Mouse (Mus musculus): ENCODE data around the gene Tesk1. TPM values are rescaled to one million over a fixed set of nuclear protein-coding genes. Genes with fewer than 3 reads are reported as not detected.

Gene Tesk1
- polyA plus RNA-seq, 1 experiment from 2014 or later = 8.6 TPM

GRCm38 (mm10) chr4:43456470-43456869 is 14.7 kb downstream of the Tesk1 start:
- no peaks in the 10 kb centered on the region for H3K36me3 ChIP-seq (ENCODE audit: control insufficient read depth, insufficient read depth)
- H3K9me3 ChIP-seq (ENCODE audit: control insufficient read depth, low read length) = no peaks in the 10 kb centered on the region
- 32% methylated on average over 4 of the region's 4 CpGs for WGBS
- H3K9ac ChIP-seq (replicated peaks; ENCODE audit: low read depth, low read length) = no peak overlapping the region
- no peak overlapping the region for H3K4me3 ChIP-seq (replicated peaks; ENCODE audit: low read length)
- no peak overlapping the region for H3K4me2 ChIP-seq (ENCODE audit: low read length)
- H3K27ac ChIP-seq (ENCODE audit: low read length) = no peak overlapping the region
- peaks cover 9% of the 10 kb centered on the region for H3K4me1 ChIP-seq (replicated peaks; ENCODE audit: control insufficient read depth, insufficient read depth, low read length)
- peaks cover 8% of the 10 kb centered on the region; the same call in 1 of the 2 replicates for H3K27me3 ChIP-seq (replicated peaks; ENCODE audit: control insufficient read depth, insufficient read depth, low read length)
- no peak for ATAC-seq

- peaks cover 9% of the 10 kb centered on the region for H3K4me1 ChIP-seq (replicated peaks; ENCODE audit: control insufficient read depth, insufficient read depth, low read length)
- H3K4me3 ChIP-seq (replicated peaks; ENCODE audit: low read length) = no peak overlapping the region
- no peaks in the 10 kb centered on the region for H3K36me3 ChIP-seq (ENCODE audit: control insufficient read depth, insufficient read depth)
- H3K27ac ChIP-seq (ENCODE audit: low read length) = no peak overlapping the region
- 25% methylated on average over 8 of the region's 8 CpGs for WGBS
- no peak for ATAC-seq
- H3K27me3 ChIP-seq (replicated peaks; ENCODE audit: control insufficient read depth, insufficient read depth, low read length) = peaks cover 8% of the 10 kb centered on the region; the same call in 1 of the 2 replicates
- H3K9me3 ChIP-seq (ENCODE audit: control insufficient read depth, low read length) = no peaks in the 10 kb centered on the region
- no peak overlapping the region for H3K4me2 ChIP-seq (ENCODE audit: low read length)
- H3K9ac ChIP-seq (replicated peaks; ENCODE audit: low read depth, low read length) = no peak overlapping the region
Measured at GRCm38 (mm10) chr4:43457124-43457523, 15.4 kb downstream of the Tesk1 start.

GRCm38 (mm10) chr4:43463102-43463501 is 21.4 kb downstream of the Tesk1 start:
- no peaks in the 10 kb centered on the region for H3K9me3 ChIP-seq (ENCODE audit: control insufficient read depth, low read length)
- no peaks in the 10 kb centered on the region for H3K36me3 ChIP-seq (ENCODE audit: control insufficient read depth, insufficient read depth)
- no peak overlapping the region for H3K27ac ChIP-seq (ENCODE audit: low read length)
- H3K9ac ChIP-seq (replicated peaks; ENCODE audit: low read depth, low read length) = no peak overlapping the region
- H3K4me1 ChIP-seq (replicated peaks; ENCODE audit: control insufficient read depth, insufficient read depth, low read length) = no peaks in the 10 kb centered on the region
- H3K27me3 ChIP-seq (replicated peaks; ENCODE audit: control insufficient read depth, insufficient read depth, low read length) = no peaks in the 10 kb centered on the region
- no peak overlapping the region for H3K4me2 ChIP-seq (ENCODE audit: low read length)
- 90% methylated on average over 5 of the region's 5 CpGs for WGBS
- no peak for ATAC-seq
- no peak overlapping the region for H3K4me3 ChIP-seq (replicated peaks; ENCODE audit: low read length)

- Histone ChIP-seq H3K4me2 (ENCODE audit: low read length) (no peak overlapping the region), H3K4me3 (replicated peaks; ENCODE audit: low read length) (no peak overlapping the region), H3K36me3 (ENCODE audit: control insufficient read depth, insufficient read depth) (no peaks in the 10 kb centered on the region), H3K9ac (replicated peaks; ENCODE audit: low read depth, low read length) (no peak overlapping the region), H3K27ac (ENCODE audit: low read length) (no peak overlapping the region), H3K9me3 (ENCODE audit: control insufficient read depth, low read length) (no peaks in the 10 kb centered on the region), H3K4me1 (replicated peaks; ENCODE audit: control insufficient read depth, insufficient read depth, low read length) (no peaks in the 10 kb centered on the region), H3K27me3 (replicated peaks; ENCODE audit: control insufficient read depth, insufficient read depth, low read length) (no peaks in the 10 kb centered on the region)
- no peak for ATAC-seq
- WGBS = 86% methylated on average over 6 of the region's 6 CpGs
Measured at GRCm38 (mm10) chr4:43465935-43466334, 24.2 kb downstream of the Tesk1 start.

DNA sequence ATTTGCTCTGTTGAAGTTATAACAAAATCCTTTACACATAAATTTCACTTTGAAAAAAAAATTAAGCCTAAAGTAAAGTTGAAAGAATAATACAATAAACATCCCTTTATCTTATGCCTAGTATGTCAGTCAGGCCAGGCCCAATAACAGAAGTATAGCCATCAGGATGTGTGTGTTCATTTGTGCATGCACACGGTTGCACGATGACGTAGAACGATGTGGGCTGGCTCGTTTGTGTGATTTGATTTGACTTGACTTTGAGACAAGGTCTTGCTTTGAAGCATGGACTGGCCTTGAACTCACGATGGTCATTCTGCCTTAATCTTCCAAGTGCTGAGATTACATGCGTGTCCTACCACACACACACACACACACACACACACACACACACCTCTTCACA is 25.1 kb downstream of the Tesk1 start:
- Histone ChIP-seq H3K4me3 (replicated peaks; ENCODE audit: low read length) (no peak overlapping the region), H3K27me3 (replicated peaks; ENCODE audit: control insufficient read depth, insufficient read depth, low read length) (no peaks in the 10 kb centered on the region), H3K9ac (replicated peaks; ENCODE audit: low read depth, low read length) (no peak overlapping the region), H3K4me1 (replicated peaks; ENCODE audit: control insufficient read depth, insufficient read depth, low read length) (no peaks in the 10 kb centered on the region), H3K36me3 (ENCODE audit: control insufficient read depth, insufficient read depth) (no peaks in the 10 kb centered on the region), H3K27ac (ENCODE audit: low read length) (no peak overlapping the region), H3K9me3 (ENCODE audit: control insufficient read depth, low read length) (no peaks in the 10 kb centered on the region), H3K4me2 (ENCODE audit: low read length) (no peak overlapping the region)
- no peak for ATAC-seq
- WGBS = 88% methylated on average over 7 of the region's 7 CpGs

DNA sequence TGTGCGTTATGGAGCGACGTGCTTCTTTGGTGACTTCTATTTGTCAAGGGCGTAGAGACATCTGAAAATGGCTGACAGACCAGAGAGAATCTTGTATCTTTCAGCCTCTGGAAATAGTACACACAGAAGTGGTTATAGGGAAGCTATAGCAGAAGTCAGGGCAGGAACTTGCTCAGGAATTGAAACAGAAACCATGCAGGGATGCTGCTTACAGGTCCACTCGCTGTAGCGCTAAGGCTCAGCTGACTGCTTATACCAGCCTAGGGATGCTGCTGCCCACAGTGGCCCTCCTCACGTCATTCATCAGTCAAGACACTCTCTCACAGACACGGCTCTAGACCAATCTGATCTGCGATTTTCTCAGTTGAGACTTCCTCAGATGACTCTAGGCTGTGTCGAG is 28.6 kb downstream of the Tesk1 start:
- Histone ChIP-seq H3K36me3 (ENCODE audit: control insufficient read depth, insufficient read depth) (no peaks in the 10 kb centered on the region), H3K9ac (replicated peaks; ENCODE audit: low read depth, low read length) (no peak overlapping the region), H3K4me2 (ENCODE audit: low read length) (no peak overlapping the region), H3K9me3 (ENCODE audit: control insufficient read depth, low read length) (no peaks in the 10 kb centered on the region), H3K27ac (ENCODE audit: low read length) (no peak overlapping the region), H3K27me3 (replicated peaks; ENCODE audit: control insufficient read depth, insufficient read depth, low read length) (no peaks in the 10 kb centered on the region), H3K4me3 (replicated peaks; ENCODE audit: low read length) (no peak overlapping the region), H3K4me1 (replicated peaks; ENCODE audit: control insufficient read depth, insufficient read depth, low read length) (no peaks in the 10 kb centered on the region)
- no peak for ATAC-seq
- 95% methylated on average over 10 of the region's 10 CpGs for WGBS

DNA sequence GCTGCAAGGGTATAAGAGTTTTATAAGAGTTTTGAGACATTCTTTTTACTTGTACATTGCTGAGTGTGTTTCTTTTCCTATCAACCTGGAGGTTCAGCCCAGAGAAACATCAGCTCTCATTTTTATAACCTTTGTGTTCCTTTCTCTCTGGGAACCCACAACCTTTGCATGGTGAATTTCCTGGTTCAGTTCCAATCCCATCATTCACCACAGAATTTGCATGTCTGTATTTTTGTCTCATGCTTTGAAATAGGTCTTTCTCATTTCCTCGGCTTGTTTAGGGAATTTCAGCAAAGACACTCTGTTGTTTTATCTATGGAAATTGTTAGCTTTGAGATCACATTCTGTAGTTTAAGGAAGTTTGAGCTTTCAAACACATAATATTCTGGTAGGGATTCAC is 31.9 kb downstream of the Tesk1 start:
- Histone ChIP-seq H3K27ac (ENCODE audit: low read length) (no peak overlapping the region), H3K9ac (replicated peaks; ENCODE audit: low read depth, low read length) (no peak overlapping the region), H3K9me3 (ENCODE audit: control insufficient read depth, low read length) (no peaks in the 10 kb centered on the region), H3K4me2 (ENCODE audit: low read length) (no peak overlapping the region), H3K4me1 (replicated peaks; ENCODE audit: control insufficient read depth, insufficient read depth, low read length) (no peaks in the 10 kb centered on the region; the same call in 1 of the 2 replicates), H3K36me3 (ENCODE audit: control insufficient read depth, insufficient read depth) (no peaks in the 10 kb centered on the region), H3K27me3 (replicated peaks; ENCODE audit: control insufficient read depth, insufficient read depth, low read length) (no peaks in the 10 kb centered on the region), H3K4me3 (replicated peaks; ENCODE audit: low read length) (no peak overlapping the region)
- WGBS = 73% methylated on average over 1 of the region's 1 CpGs
- ATAC-seq = no peak

DNA sequence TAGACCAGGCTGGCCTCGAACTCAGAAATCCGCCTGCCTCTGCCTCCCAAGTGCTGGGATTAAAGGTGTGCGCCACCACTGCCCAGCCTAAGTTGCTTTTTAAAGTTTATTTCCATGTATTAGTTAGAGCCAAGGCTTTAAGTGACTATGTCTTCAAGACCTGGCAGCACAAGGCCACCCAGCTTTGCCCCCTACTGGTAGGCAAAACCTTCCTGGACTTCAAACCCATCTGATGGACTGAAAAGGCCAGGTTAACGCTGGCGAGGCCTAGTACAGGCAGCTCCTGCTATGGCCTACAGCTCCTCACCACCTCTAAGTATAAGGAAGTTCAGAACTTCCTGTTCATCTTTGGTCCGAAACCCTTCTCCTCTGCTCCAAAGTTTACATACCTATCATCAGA is 34.9 kb downstream of the Tesk1 start:
- H3K36me3 ChIP-seq (ENCODE audit: control insufficient read depth, insufficient read depth) = no peaks in the 10 kb centered on the region
- H3K27me3 ChIP-seq (replicated peaks; ENCODE audit: control insufficient read depth, insufficient read depth, low read length) = no peaks in the 10 kb centered on the region
- no peaks in the 10 kb centered on the region for H3K9me3 ChIP-seq (ENCODE audit: control insufficient read depth, low read length)
- no peak for ATAC-seq
- no peak overlapping the region for H3K4me2 ChIP-seq (ENCODE audit: low read length)
- WGBS = 94% methylated on average over 6 of the region's 6 CpGs
- H3K4me1 ChIP-seq (replicated peaks; ENCODE audit: control insufficient read depth, insufficient read depth, low read length) = no peaks in the 10 kb centered on the region; the same call in 1 of the 2 replicates
- H3K9ac ChIP-seq (replicated peaks; ENCODE audit: low read depth, low read length) = no peak overlapping the region
- H3K4me3 ChIP-seq (replicated peaks; ENCODE audit: low read length) = no peak overlapping the region
- no peak overlapping the region for H3K27ac ChIP-seq (ENCODE audit: low read length)

DNA sequence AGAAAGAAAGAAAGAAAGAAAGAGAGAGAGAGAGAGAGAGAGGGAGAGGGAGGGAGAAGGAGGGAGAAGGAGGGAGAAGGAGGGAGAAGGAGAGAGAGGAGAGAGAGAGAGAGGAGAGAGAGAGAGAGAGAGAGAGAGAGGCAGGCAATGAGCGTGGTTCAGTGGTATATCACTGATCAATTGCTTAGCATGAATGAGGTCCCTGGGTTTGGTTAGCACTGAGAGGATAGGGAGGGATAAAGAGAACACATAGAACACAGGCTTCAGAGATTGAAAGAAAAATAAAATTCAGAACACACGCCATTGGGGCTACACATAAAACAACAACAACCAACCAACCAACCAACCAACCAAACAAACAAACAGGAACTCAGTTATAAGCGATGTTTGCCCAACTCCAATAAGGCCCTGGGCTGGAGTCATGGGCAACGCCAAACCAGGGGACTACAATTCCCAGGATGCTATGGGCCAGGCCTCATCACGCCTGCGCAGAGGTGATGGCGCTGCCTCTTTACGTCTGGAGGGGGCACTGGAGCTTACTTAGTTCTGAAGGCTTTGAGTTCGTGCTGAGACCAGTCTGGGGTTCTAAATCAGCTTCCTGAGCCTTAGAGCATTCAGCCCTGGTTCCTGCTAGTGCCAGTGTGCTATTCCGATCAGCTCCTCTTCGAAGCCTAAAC is 36.3 kb downstream of the Tesk1 start:
- H3K36me3 ChIP-seq (ENCODE audit: control insufficient read depth, insufficient read depth) = no peaks in the 10 kb centered on the region
- no peaks in the 10 kb centered on the region for H3K9me3 ChIP-seq (ENCODE audit: control insufficient read depth, low read length)
- H3K9ac ChIP-seq (replicated peaks; ENCODE audit: low read depth, low read length) = peak overlapping the region; percentile 24
- peak overlapping the region; percentile 33 for H3K4me3 ChIP-seq (replicated peaks; ENCODE audit: low read length)
- H3K27ac ChIP-seq (ENCODE audit: low read length) = no peak overlapping the region
- no peaks in the 10 kb centered on the region; the same call in 1 of the 2 replicates for H3K4me1 ChIP-seq (replicated peaks; ENCODE audit: control insufficient read depth, insufficient read depth, low read length)
- H3K4me2 ChIP-seq (ENCODE audit: low read length) = peak overlapping the region; percentile 49
- ATAC-seq = peak; percentile 99
- H3K27me3 ChIP-seq (replicated peaks; ENCODE audit: control insufficient read depth, insufficient read depth, low read length) = no peaks in the 10 kb centered on the region
- WGBS = 17% methylated on average over 11 of the region's 11 CpGs

GRCm38 (mm10) chr4:43478534-43478858 is 36.8 kb downstream of the Tesk1 start:
- Histone ChIP-seq H3K4me1 (replicated peaks; ENCODE audit: control insufficient read depth, insufficient read depth, low read length) (no peaks in the 10 kb centered on the region; the same call in 1 of the 2 replicates), H3K4me3 (replicated peaks; ENCODE audit: low read length) (peak overlapping the region; percentile 33), H3K9me3 (ENCODE audit: control insufficient read depth, low read length) (no peaks in the 10 kb centered on the region), H3K4me2 (ENCODE audit: low read length) (peak overlapping the region; percentile 49), H3K9ac (replicated peaks; ENCODE audit: low read depth, low read length) (peak overlapping the region; percentile 24), H3K36me3 (ENCODE audit: control insufficient read depth, insufficient read depth) (no peaks in the 10 kb centered on the region), H3K27ac (ENCODE audit: low read length) (no peak overlapping the region), H3K27me3 (replicated peaks; ENCODE audit: control insufficient read depth, insufficient read depth, low read length) (no peaks in the 10 kb centered on the region)
- 60% methylated on average over 8 of the region's 8 CpGs for WGBS
- no peak for ATAC-seq

Data from forebrain, embryonic 16.5 days (tissue).